Mouse (Mus musculus): Measurements from ENCODE around the gene Npy. TPM values are rescaled to one million over a fixed set of nuclear protein-coding genes. Genes with fewer than 3 reads are reported as not detected.

Gene Npy
- total RNA-seq, 2 experiments from 2014 or later: 176 to 195 TPM

DNA sequence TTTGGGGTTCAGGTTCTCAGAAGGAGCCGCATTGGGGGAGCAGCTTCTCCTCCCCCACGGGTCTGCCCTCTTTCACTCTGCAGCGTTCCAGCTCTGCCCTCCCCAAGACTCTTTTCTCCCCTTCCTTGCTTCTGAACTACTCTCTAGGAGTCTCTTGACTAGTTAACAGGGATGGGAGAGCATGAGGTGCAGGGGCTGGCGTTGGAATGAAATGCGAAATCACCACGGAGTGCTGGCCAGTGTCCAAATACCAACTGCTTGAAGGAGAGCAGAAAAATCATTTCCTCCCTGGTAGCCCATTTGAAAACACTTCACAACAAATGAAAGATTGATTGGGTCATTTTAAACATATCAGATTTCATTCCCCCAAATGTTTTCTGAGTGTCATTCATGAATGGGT is 53.3 kb downstream of the Npy start:
- DNase-seq (ENCODE audit: low spot score in 2 of 2): no peak
